Mouse (Mus musculus): ENCODE data around the gene Coro2b.

Gene Coro2b

GRCm38 (mm10) chr9:62438085-62438754, 98.6 kb downstream of the Coro2b start:
- DNase-seq (ENCODE audit: low spot score): no peak

- DNase-seq (ENCODE audit: low spot score): no peak
Measured at GRCm38 (mm10) chr9:62437446-62437845, 99.4 kb downstream of the Coro2b start.

GRCm38 (mm10) chr9:62435613-62436318, 101.1 kb downstream of the Coro2b start:
- DNase-seq (ENCODE audit: low spot score): peak; percentile 72

- DNase-seq (ENCODE audit: low spot score): no peak
Measured at GRCm38 (mm10) chr9:62432261-62433060, 104.4 kb downstream of the Coro2b start.

GRCm38 (mm10) chr9:62430741-62431140, 106.1 kb downstream of the Coro2b start:
- no peak for DNase-seq (ENCODE audit: low spot score)

DNA sequence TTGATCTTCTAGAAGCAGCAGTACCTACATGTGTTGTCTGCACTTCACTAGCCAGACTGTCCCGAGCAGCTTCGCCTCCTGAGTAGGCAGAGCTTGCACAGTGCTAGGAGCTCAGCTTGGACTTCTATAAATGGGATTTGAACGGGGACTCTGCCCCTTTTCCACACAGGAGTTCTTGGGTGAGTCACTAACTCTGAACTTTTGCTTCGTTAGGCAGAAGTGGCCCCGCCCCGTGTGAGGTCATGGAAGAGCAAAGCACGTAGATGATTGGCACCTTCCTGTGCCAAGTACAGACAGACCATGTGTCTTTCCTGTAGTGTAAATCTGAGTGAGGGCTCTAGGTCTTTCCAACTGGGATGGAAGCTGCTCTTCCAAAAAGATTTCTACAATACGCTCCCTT, 109.8 kb downstream of the Coro2b start:
- peak; percentile 62 for DNase-seq (ENCODE audit: low spot score)

DNA sequence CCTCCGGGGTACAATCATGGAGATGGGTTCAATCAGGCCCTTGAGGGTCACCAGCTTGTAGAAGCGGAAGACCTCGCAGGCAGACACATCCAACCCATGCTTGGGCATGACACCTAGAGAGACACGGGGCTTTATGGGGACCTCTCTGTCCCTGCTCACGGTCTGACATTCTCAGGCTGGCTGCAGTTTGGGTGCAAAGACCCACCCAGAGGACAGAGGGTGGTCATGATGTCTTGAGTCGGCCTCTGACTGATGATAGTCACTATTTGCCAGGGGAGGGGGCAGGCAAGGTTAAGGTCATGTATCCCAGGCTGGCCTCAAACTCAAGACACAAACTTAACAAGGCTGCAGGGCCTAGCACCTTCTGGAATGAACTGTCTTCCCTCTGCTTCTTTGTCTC, 110.3 kb downstream of the Coro2b start:
- no peak for DNase-seq (ENCODE audit: low spot score)

- no peak for DNase-seq (ENCODE audit: low spot score)
Measured at GRCm38 (mm10) chr9:62426021-62426420, 110.8 kb downstream of the Coro2b start.

- no peak for DNase-seq (ENCODE audit: low spot score)
Measured at GRCm38 (mm10) chr9:62425265-62425664, 111.6 kb downstream of the Coro2b start.

GRCm38 (mm10) chr9:62423871-62424270, 113.0 kb downstream of the Coro2b start:
- no peak for DNase-seq (ENCODE audit: low spot score)

DNA sequence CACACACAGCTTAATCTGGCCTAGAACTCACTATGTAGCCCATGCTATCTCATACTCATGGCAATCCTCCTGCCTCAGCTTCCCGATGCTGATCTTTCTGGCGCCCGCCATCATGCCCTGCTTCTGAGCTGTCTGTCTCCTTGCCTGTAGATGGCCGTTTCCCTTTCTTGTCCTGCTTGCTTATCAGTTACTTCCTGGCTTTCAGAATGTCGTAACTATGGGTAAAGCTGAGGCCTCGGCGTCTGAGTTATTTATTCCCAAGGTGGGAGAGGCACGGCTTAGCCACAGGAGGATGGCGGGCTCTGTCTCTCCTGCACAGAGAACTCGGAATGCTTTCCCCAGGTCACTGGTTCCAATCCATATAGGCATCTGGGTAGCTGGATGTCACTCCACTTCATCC, 113.9 kb downstream of the Coro2b start:
- no peak for DNase-seq (ENCODE audit: low spot score)

DNA sequence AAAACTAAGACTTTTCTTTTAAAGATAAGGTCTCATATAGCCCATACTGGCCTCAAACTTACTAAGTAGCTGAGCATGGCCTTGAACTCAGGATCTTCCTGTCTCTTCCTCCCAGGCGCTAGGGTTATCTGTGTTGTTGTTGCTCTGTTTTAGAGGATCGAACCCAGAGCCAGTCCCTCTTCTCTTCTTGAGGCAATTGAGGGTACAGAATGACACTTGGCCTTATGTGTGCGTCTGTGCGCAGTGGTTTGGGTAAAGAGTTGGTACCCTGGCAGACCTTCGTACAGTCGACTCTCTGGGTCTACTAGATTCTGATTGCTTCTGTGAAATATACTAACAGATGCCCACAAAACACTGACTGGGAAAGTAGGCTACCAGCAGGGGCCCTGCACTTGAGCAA, 114.9 kb downstream of the Coro2b start:
- no peak for DNase-seq (ENCODE audit: low spot score)

GRCm38 (mm10) chr9:62421027-62421426, 115.8 kb downstream of the Coro2b start:
- DNase-seq (ENCODE audit: low spot score): peak; percentile 92

DNA sequence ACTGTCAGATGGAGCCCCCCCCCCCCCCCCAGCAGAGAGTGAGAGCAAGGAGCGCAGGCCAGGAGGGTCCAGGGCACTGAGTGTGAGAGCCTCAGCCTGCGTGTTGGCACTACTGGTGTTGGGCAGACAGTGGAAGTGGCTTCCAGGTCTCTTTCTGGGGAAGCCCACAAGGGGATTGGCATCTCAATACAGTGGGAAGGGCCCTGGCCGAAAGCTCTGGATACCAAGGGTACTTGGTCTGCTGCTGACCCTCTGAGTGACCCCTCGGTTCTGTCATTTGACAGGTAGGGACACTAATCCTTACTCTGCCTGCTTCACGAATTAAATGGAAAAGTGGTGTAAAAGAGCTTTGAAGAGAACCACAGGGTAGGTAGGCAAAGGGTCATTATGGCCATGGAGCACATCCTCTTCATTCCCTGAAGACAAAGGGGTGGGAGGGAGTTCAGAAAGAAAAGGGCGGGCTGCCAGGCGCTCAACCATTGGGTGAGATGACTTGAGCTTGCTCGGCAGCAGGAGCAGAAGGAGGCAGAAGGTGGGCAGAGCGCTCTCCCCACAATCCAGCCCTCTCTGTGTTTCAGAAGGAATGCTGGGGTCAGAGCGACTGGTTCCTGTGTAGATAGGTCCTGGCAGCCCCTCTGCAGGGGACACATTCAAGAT, 116.5 kb downstream of the Coro2b start:
- DNase-seq (ENCODE audit: low spot score): peak; percentile 43

DNA sequence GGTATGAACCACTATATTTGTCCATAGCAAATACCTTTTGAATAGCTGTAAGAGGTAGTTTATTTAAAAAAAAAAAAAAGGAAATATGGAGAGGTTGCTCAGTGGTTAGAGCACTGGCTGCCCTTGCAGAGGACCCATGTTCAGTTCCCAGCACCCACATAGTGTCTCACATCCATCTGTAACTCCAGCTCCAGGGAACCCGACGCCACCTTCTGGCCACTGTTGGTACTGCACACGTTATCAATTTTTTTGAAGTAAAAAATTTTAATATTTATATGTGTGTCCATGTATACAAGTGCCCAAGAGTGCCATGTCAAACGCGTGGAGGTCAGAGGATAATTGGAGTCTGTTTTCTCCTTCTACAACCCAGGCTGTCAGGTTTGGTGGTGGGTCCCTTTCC, 118.1 kb downstream of the Coro2b start:
- DNase-seq (ENCODE audit: low spot score): no peak

DNA sequence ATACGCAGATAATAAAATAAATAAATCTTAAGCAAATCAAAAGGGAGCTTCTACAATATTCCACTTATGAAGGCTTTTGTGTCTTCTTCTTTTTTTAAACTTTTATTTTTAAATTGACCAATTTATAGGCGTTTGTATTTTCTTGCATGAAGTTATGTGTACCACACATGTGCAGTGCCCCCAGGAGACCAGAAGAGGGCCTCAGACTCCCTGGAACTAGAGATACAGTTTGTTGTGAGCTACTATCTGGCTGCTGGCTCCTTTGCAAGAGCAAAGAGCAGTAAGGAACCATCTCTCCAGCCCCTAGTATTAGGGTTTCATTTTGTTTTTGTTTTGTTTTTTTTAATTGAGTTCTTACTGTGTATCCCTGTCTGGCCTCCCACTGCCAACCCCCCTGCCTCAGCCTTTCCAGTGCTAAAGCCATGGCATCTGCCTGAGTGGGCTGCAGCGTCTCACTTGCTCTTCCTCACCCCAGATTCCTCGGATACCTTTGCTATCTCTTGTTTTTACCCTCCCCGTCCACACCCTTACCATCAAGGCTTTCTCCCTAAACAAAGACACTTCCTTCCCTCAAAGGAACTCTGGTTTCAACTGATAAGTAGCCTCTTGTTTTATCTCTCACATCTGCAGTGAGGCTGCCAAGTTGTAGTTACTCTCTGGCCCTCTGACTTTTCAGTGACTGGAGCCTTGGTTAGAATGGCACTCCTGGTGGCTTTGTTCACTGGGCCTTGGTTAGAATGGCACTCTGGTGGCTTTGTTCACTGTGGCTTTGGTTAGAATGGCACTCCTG, 129.3 kb downstream of the Coro2b start:
- DNase-seq (ENCODE audit: low spot score): no peak

DNA sequence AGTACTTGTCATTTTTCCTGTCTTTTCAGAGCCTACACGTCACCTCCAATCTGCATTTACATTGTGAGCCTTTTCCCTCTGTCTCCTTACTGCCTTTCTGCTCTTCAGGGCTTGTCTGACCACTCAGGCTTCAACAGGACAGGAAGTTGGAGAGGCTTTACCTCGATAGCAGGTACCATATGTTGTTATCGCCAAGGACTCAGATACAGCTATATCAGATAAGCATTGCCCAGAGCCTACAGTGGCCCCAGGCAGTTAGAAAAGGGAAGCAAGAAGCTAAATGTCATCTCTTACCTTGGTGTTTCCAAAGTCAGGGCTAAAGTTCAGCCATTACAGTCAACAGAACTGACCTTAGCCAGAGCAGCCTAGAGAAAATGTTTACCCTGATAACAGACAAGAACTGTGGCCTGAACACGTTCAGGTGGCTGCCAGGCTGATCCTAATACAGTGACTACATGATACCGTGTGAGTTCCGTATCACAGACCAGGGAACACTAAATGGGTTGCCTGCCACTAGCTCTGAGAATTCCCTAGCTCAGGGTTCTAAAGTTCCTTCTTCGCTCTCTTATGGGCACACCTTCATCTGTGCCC, 130.3 kb downstream of the Coro2b start:
- no peak for DNase-seq (ENCODE audit: low spot score)

DNA sequence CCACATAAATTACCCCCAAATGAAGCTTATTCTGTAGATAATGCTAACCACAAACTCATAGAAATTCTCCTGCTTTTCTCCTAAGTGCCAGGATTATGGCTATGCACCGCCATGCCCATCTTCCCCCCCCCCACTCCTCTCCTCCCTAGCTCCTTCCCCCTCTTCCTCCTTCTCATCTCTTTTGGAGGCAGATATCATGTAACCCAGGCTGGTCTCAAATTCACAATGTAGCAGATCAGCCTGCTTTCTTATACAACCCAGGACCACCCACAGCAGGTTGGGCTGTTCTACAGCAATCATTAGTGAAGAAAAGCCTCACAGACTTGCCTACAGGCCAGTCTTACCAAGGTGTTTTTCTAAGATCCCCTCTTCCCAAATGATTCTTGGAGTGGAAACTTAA, 135.3 kb downstream of the Coro2b start:
- DNase-seq (ENCODE audit: low spot score): no peak

- no peak for DNase-seq (ENCODE audit: low spot score)
Measured at GRCm38 (mm10) chr9:62400531-62401170, 136.2 kb downstream of the Coro2b start.

DNA sequence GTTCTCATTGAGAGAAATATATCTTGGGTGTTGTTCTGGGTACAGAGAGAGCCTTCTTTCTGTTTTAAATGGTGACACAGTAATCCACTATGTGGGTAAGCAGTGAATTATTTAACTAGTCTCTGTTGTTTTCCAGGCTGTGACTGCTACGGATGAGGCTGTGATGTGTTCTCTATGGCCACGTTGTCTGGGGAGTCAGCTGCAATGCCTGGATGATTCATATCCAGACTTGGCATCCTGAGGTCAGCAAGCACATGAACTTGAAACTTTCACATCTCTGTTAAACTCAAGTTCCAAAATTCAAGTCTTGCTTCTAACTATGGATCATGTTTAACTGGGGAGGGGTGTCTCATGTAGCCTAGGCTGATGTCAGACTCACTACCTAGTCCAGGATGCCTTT, 142.7 kb downstream of the Coro2b start:
- no peak for DNase-seq (ENCODE audit: low spot score)

- DNase-seq (ENCODE audit: low spot score): no peak
Measured at GRCm38 (mm10) chr9:62393531-62393930, 143.3 kb downstream of the Coro2b start.
